8 mouse cellular contexts compared by ENCODE assay signal in genomic region chr17:83277117-83277947, GRCm38 (mm10).
DNase-seq lines count a peak whose midpoint lies in the region; ATAC-seq and TF ChIP-seq lines count a peak whose summit lies in the region.

No protein-coding gene starts in this region.

- 0 out of 2 replicates have a peak, but pooled peaks have one; percentile 1 for TF ChIP-seq CTCF in forebrain, postnatal 0 days (IDR thresholded peaks at IDR 0.05; ENCODE audit: low read depth)

- DNase-seq in adrenal gland, adult 2 months, result peak; percentile 73
- peak; percentile 47 for DNase-seq in forebrain, postnatal 0 days
- peak; percentile 74 for DNase-seq in midbrain, embryonic 10.5 days (ENCODE audit: low spot score)
- peak; percentile 44 to 79 for DNase-seq in spleen, postnatal 10 days (ENCODE audit: low spot score in 2 of 2)
- DNase-seq in cerebellum, adult 11-12 months, result no peak

- H3K27me3 ChIP-seq in forebrain, postnatal 0 days (ENCODE audit: insufficient read depth, low read length), result no peaks in the 10 kb centered on the region
- peaks cover 15% of the 10 kb centered on the region for H3K27me3 ChIP-seq in hindbrain, embryonic 13.5 days
- peaks cover 25% of the 10 kb centered on the region for H3K27me3 ChIP-seq in limb, embryonic 12.5 days
- H3K27me3 ChIP-seq in midbrain, embryonic 10.5 days (ENCODE audit: low read depth, poor library complexity, severe bottlenecking), result peaks cover 56% of the 10 kb centered on the region

- peak overlapping the region; percentile 26; the same call in 1 of the 2 replicates for H3K4me2 ChIP-seq in forebrain, postnatal 0 days (ENCODE audit: low read depth)
- H3K4me2 ChIP-seq in hindbrain, embryonic 13.5 days, result peak overlapping the region; percentile 78
- H3K4me2 ChIP-seq in limb, embryonic 12.5 days, result peak overlapping the region; percentile 91

- 0 out of 2 replicates have a peak overlapping the region, but pooled peaks have one; percentile 28 for H3K9ac ChIP-seq in forebrain, postnatal 0 days
- peak overlapping the region; percentile 66 for H3K9ac ChIP-seq in hindbrain, embryonic 13.5 days
- H3K9ac ChIP-seq in limb, embryonic 12.5 days (replicated peaks), result peak overlapping the region; percentile 56

- WGBS in forebrain, postnatal 0 days, result 28% methylated on average over 26 of the region's 26 CpGs
- whole genome bisulfite sequencing in hindbrain, embryonic 13.5 days, result 27% methylated on average over 26 of the region's 26 CpGs
- WGBS in limb, embryonic 12.5 days, result 21% methylated on average over 26 of the region's 26 CpGs
- 27% methylated on average over 26 of the region's 26 CpGs for WGBS in midbrain, embryonic 10.5 days

- no peaks in the 10 kb centered on the region for H3K9me3 ChIP-seq in forebrain, postnatal 0 days (ENCODE audit: low read length)
- no peaks in the 10 kb centered on the region for H3K9me3 ChIP-seq in hindbrain, embryonic 13.5 days
- no peaks in the 10 kb centered on the region for H3K9me3 ChIP-seq in limb, embryonic 12.5 days
- H3K9me3 ChIP-seq in midbrain, embryonic 10.5 days (replicated peaks), result no peaks in the 10 kb centered on the region

- no peaks in the 10 kb centered on the region for H3K36me3 ChIP-seq in forebrain, postnatal 0 days (ENCODE audit: insufficient read depth)
- H3K36me3 ChIP-seq in hindbrain, embryonic 13.5 days, result no peaks in the 10 kb centered on the region
- H3K36me3 ChIP-seq in limb, embryonic 12.5 days, result no peaks in the 10 kb centered on the region
- no peaks in the 10 kb centered on the region for H3K36me3 ChIP-seq in midbrain, embryonic 10.5 days

- ATAC-seq in CD4-positive, CD25-positive, alpha-beta regulatory T cell, adult 4 months, result peak; percentile 74
- ATAC-seq in forebrain, postnatal 0 days, result peak; percentile 59
- ATAC-seq in hindbrain, embryonic 13.5 days (ENCODE audit: low FRiP score), result peak; percentile 46
- peak; percentile 29; the same call in 1 of the 2 replicates for ATAC-seq in limb, embryonic 12.5 days (ENCODE audit: insufficient number of reproducible peaks, insufficient read depth, low FRiP score, low TSS enrichment, low read depth)

- H3K4me3 ChIP-seq in forebrain, postnatal 0 days (ENCODE audit: low read depth, low read length), result no peak overlapping the region
- H3K4me3 ChIP-seq in hindbrain, embryonic 13.5 days, result peak overlapping the region; percentile 17; the same call in 1 of the 2 replicates
- H3K4me3 ChIP-seq in limb, embryonic 12.5 days (replicated peaks), result peak overlapping the region; percentile 21; the same call in 1 of the 2 replicates
- H3K4me3 ChIP-seq in midbrain, embryonic 10.5 days, result peak overlapping the region; percentile 49

- no peak overlapping the region for H3K27ac ChIP-seq in forebrain, postnatal 0 days (ENCODE audit: low read depth, low read length)
- peak overlapping the region; percentile 81 for H3K27ac ChIP-seq in hindbrain, embryonic 13.5 days
- H3K27ac ChIP-seq in limb, embryonic 12.5 days, result peak overlapping the region; percentile 76
- H3K27ac ChIP-seq in midbrain, embryonic 10.5 days (replicated peaks), result peak overlapping the region; percentile 89

- 0 out of 2 replicates have a peak, but pooled peaks cover 8% of the 10 kb centered on the region for H3K4me1 ChIP-seq in forebrain, postnatal 0 days (ENCODE audit: insufficient read depth)
- peaks cover 40% of the 10 kb centered on the region for H3K4me1 ChIP-seq in hindbrain, embryonic 13.5 days (replicated peaks)
- H3K4me1 ChIP-seq in limb, embryonic 12.5 days (replicated peaks), result peaks cover 46% of the 10 kb centered on the region
- H3K4me1 ChIP-seq in midbrain, embryonic 10.5 days, result peaks cover 48% of the 10 kb centered on the region

Comparison
In these comparisons a context has a peak if more than half of its experiments do, and no peak if none do; other contexts are left out.
1. H3K4me2 ChIP-seq: peak in every context shown above with its lines; median percentile 91 in limb, embryonic 12.5 days; 78 in hindbrain, embryonic 13.5 days; 26 in forebrain, postnatal 0 days.